Mouse (Mus musculus): ENCODE results near the gene Pet117.
"Not testable (repeated sequence)": the region's sequence is repeated elsewhere in the genome, so short reads cannot be mapped to it uniquely, and the experiment has no call there.

The Pet117 gene

GRCm38 (mm10) chr2:144368400-144369019 lies at the start of gene Pet117, which contains the start of gene Kat14:
Pet117 (plus strand) TSS chr2:144368996.
Kat14 (plus strand) TSS chr2:144368983.
- DNase-seq, result peak; percentile 98 to 99

- DNase-seq, result no peak
Measured at GRCm38 (mm10) chr2:144324218-144324617, 44.6 kb upstream of the Pet117 start.

- DNase-seq, result no peak
Measured at GRCm38 (mm10) chr2:144329451-144329850, 39.3 kb upstream of the Pet117 start.

GRCm38 (mm10) chr2:144329937-144330336 lies 38.9 kb upstream of the Pet117 start:
- DNase-seq, result peak in 1 of 2 experiments; percentile 22

GRCm38 (mm10) chr2:144330352-144330959 lies 38.3 kb upstream of the Pet117 start:
- DNase-seq, result peak; percentile 13 to 28

GRCm38 (mm10) chr2:144330960-144331371 lies 37.8 kb upstream of the Pet117 start:
- peak; percentile 43 to 73 for DNase-seq

- peak; percentile 71 to 82 for DNase-seq
Measured at GRCm38 (mm10) chr2:144331401-144332302, 37.1 kb upstream of the Pet117 start, which contains the start of gene Ovol2. Ovol2 (minus strand) TSS chr2:144332146.

GRCm38 (mm10) chr2:144332486-144332885 lies 36.3 kb upstream of the Pet117 start:
- no peak for DNase-seq

GRCm38 (mm10) chr2:144333138-144333842 lies 35.5 kb upstream of the Pet117 start:
- DNase-seq, result peak in 1 of 2 experiments; percentile 13

GRCm38 (mm10) chr2:144337230-144337629 lies 31.6 kb upstream of the Pet117 start:
- no peak for DNase-seq

GRCm38 (mm10) chr2:144337701-144338100 lies 31.1 kb upstream of the Pet117 start:
- DNase-seq, result no peak

- not testable (repeated sequence) for DNase-seq
Measured at GRCm38 (mm10) chr2:144338149-144338548, 30.6 kb upstream of the Pet117 start.

GRCm38 (mm10) chr2:144343158-144343557 lies 25.6 kb upstream of the Pet117 start:
- no peak for DNase-seq

GRCm38 (mm10) chr2:144348525-144348924 lies 20.3 kb upstream of the Pet117 start:
- peak in 1 of 2 experiments; percentile 18 for DNase-seq

- no peak for DNase-seq
Measured at GRCm38 (mm10) chr2:144352843-144353242, 16.0 kb upstream of the Pet117 start.

GRCm38 (mm10) chr2:144369020-144369421 lies 225 bp downstream of the Pet117 start:
- DNase-seq, result no peak

- DNase-seq, result peak; percentile 37 to 49
Measured at GRCm38 (mm10) chr2:144369511-144369910, 715 bp downstream of the Pet117 start.

- DNase-seq, result peak; percentile 8 to 13
Measured at GRCm38 (mm10) chr2:144371566-144371965, 2.8 kb downstream of the Pet117 start.

- no peak for DNase-seq
Measured at GRCm38 (mm10) chr2:144373063-144373462, 4.3 kb downstream of the Pet117 start.

- DNase-seq, result no peak
Measured at GRCm38 (mm10) chr2:144375063-144375703, 6.4 kb downstream of the Pet117 start.

- DNase-seq, result no peak
Measured at GRCm38 (mm10) chr2:144381293-144381692, 12.5 kb downstream of the Pet117 start.

- peak in 1 of 2 experiments; percentile 11 for DNase-seq
Measured at GRCm38 (mm10) chr2:144381741-144382140, 12.9 kb downstream of the Pet117 start.

All from kidney, postnatal 36 days (tissue).